Mouse (Mus musculus): Measurements from ENCODE around the gene Atxn7l1.

GRCm38 (mm10) chr12:33306476-33306875 lies 159.0 kb downstream of the Atxn7l1 start:
- TF ChIP-seq POLR2A (IDR thresholded peaks at IDR 0.05; ENCODE audit: control insufficient read depth, extremely low read depth, insufficient read depth, low read length, poor library complexity) (no peak), CTCF (IDR thresholded peaks at IDR 0.05; ENCODE audit: borderline replicate concordance, control insufficient read depth, extremely low read depth, insufficient read depth, low read length, poor library complexity) (no peak)
